Mouse (Mus musculus) G1E (cell line): ENCODE data around the gene Stx7.

Experiments
- CTCF ChIP-seq: IDR thresholded peaks from 2 replicates; pipeline ENCODE4 v1.5.1; 2012; ENCODE audit warnings: low read depth, low read length, inconsistent platforms, mixed read lengths
- GATA1 ChIP-seq: IDR thresholded peaks from 2 replicates; pipeline ENCODE4 v1.6.1; 2012; ENCODE audit warnings: borderline replicate concordance, low read length, inconsistent platforms, mixed read lengths
- GATA2 ChIP-seq: IDR thresholded peaks from 2 replicates; pipeline ENCODE4 v1.6.1; 2012; ENCODE audit warnings: low read depth, low read length, inconsistent platforms, borderline replicate concordance
- POLR2AphosphoS5 ChIP-seq: IDR thresholded peaks from 2 replicates; pipeline ENCODE4 v1.6.1; 2012; ENCODE audit warnings: low read depth, low read length, inconsistent platforms; ENCODE audit not compliant: insufficient replicate concordance
- TAL1 ChIP-seq: conservative IDR thresholded peaks from 2 replicates; pipeline ENCODE4 v1.6.1; 2012; ENCODE audit warnings: low read depth, low read length, inconsistent platforms, mixed read lengths

GRCm38 (mm10) chr10:24108236-24108635, 40.9 kb upstream of the Stx7 start:
- no peak for TF ChIP-seq CTCF
- TF ChIP-seq GATA1 = no peak
- no peak for TF ChIP-seq TAL1
- no peak for TF ChIP-seq GATA2
- no peak for TF ChIP-seq POLR2AphosphoS5
